Mouse (Mus musculus) forebrain, embryonic 16.5 days (tissue): ENCODE data around the gene G3bp2. TPM values are rescaled to one million over a fixed set of nuclear protein-coding genes. Genes with fewer than 3 reads are reported as not detected.
A peak's percentile ranks its signal among the peaks of the same experiment; 100 is the strongest.
"Not testable (repeated sequence)": the region's sequence is repeated elsewhere in the genome, so short reads cannot be mapped to it uniquely, and the experiment has no call there.

Experiments
- ATAC-seq: fragments of 200-750 bp; cut with Nextera tagmentation; 2 replicates; pipeline ENCODE4 v1.8.0; 2017; ENCODE audit warnings: mild to moderate bottlenecking, moderate library complexity
- H3K27ac ChIP-seq: fragments of 300-500 bp; sonication (generic); 2 replicates; pipeline ENCODE4 v1.5.1; 2014; ENCODE audit warnings: low read length, control low read depth
- H3K27me3 ChIP-seq: fragments of 300-500 bp; sonication (generic); replicated peaks from 2 replicates; pipeline ENCODE4 v1.6.1; 2014; ENCODE audit warnings: low read length; ENCODE audit not compliant: control insufficient read depth, insufficient read depth
- H3K36me3 ChIP-seq: fragments of 300-500 bp; sonication (generic); 2 replicates; pipeline ENCODE4 v1.6.1; 2014; ENCODE audit not compliant: control insufficient read depth, insufficient read depth
- H3K4me1 ChIP-seq: fragments of 300-500 bp; sonication (generic); replicated peaks from 2 replicates; pipeline ENCODE4 v1.6.1; 2014; ENCODE audit warnings: low read length; ENCODE audit not compliant: control insufficient read depth, insufficient read depth
- H3K4me2 ChIP-seq: fragments of 300-500 bp; sonication (generic); 2 replicates; pipeline ENCODE4 v1.6.1; 2014; ENCODE audit warnings: mild to moderate bottlenecking, low read length, control low read depth
- H3K4me3 ChIP-seq: fragments of 300-500 bp; sonication (generic); replicated peaks from 2 replicates; pipeline ENCODE4 v1.5.1; 2014; ENCODE audit warnings: mild to moderate bottlenecking, low read length, control low read depth
- H3K9ac ChIP-seq: fragments of 300-500 bp; sonication (generic); replicated peaks from 2 replicates; pipeline ENCODE4 v1.6.1; 2014; ENCODE audit warnings: low read depth, low read length, control low read depth
- H3K9me3 ChIP-seq: fragments of 300-500 bp; sonication (generic); 2 replicates; pipeline ENCODE4 v1.6.1; 2016; ENCODE audit warnings: low read length; ENCODE audit not compliant: control insufficient read depth
- WGBS: fragments of 180-500 bp; shearing (Covaris S2); extraction: QIAGEN DNeasy Blood & Tissue Kit; methylation state at CpG from one replicate; pipeline ENCODE4 v1.1.7; 2014; 5-methylcytosine and 5-hydroxymethylcytosine counted together
- polyA plus RNA-seq: library from polyadenylated mRNA; unstranded; fragments of >200 nt; fragmentation: Nextera tagmentation; extraction: Ambion mirVana; gene quantifications from 2 replicates; pipeline ENCODE4 v1.2.1, GENCODE M21; 2015

The G3bp2 gene
- polyA plus RNA-seq = 345 and 376 TPM in 2 replicates

DNA sequence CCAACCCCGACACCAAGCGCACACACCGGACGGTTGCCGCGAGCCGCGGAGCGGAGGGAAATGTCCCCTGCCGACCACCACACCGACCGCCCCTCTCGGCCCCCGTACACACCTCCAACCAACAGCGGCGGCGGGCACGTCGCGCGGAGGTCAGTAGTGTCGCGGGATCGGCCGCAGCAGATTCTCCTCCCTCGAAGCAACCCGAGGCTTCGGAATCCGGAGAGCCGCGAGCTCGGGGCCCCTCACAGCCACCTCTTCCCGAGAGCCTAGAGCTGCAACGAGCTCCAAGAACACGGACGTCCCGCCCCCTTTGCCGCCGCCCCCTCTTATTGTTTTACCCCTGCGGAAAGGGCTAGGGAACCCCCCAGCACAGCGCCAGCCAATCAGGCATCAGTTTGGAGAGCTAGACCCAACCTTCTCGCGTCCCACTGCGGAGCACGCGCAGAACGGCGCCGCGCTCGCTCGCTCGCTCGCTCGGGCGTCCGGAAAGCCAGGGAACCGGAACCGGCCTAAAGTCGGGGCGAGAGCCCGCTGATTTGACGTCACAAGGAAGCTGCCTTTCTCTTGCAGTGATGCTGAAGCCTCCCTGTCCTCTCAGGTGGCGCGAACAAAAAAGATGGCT is at the start of gene G3bp2:
G3bp2 (minus strand) TSS at position 303 of the 622 bp plus-strand sequence.
- Histone ChIP-seq H3K4me2 (peak within 1 kb of the TSS; percentile 59), H3K36me3 (no peaks in the 10 kb centered on the region), H3K27ac (peak within 1 kb of the TSS; percentile 99), H3K9me3 (no peaks in the 10 kb centered on the region), H3K27me3 (no peaks in the 10 kb centered on the region), H3K4me3 (peak within 1 kb of the TSS; percentile 95), H3K9ac (peak within 1 kb of the TSS; percentile 95), H3K4me1 (peaks cover 24% of the 10 kb centered on the region)
- 0% methylated on average over 63 of the region's 65 CpGs for WGBS
- peak; percentile 98 for ATAC-seq

DNA sequence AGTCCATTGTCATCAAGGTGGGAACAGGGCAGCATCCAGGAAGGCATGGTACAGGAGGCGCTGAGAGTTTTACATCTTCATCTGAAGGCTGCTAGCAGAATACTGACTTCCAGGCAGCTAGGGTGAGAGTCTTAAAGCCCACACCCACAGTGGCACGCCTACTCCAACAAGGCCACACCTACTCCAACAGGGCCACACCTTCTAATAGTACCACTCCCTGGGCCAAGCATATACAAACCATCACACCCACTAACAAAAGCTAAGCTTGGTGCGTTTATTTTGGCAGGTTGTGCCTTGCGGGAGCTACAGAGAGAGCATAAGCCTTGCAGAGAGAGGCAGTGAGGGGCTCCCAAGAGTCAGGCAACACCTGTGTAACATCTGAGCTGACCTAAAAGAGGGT is 49.5 kb upstream of the G3bp2 start:
- not testable (repeated sequence) for H3K4me3 ChIP-seq, H3K9me3 ChIP-seq, H3K9ac ChIP-seq, H3K36me3 ChIP-seq, H3K4me2 ChIP-seq, H3K27ac ChIP-seq, ATAC-seq, H3K27me3 ChIP-seq
- peaks cover 13% of the 10 kb centered on the region for H3K4me1 ChIP-seq
- 76% methylated on average over 4 of the region's 4 CpGs for WGBS

DNA sequence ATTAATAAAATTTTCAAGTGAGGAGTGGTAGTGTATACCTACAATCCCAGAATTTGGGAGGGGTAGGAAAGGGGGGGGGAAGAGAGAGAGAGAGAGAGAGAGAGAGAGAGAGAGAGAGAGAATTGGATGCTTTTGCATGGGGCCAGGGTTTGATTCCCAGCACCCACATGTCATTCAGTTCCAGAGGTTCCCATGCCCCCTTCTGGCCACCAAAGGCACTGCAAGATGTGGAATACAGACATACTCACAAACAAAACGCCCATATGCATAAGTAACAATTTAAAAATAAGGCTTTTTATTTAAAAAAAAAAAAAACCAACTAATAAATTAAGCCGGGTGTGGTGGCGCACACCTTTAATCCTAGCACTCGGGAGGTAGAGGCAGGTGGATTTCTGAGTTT is 48.6 kb upstream of the G3bp2 start:
- Histone ChIP-seq H3K36me3 (no peaks in the 10 kb centered on the region), H3K27ac (no peak overlapping the region), H3K4me1 (peaks cover 13% of the 10 kb centered on the region), H3K9me3 (no peaks in the 10 kb centered on the region), H3K27me3 (no peaks in the 10 kb centered on the region), H3K4me2 (no peak overlapping the region), H3K9ac (no peak overlapping the region), H3K4me3 (no peak overlapping the region)
- ATAC-seq = no peak
- WGBS = 96% methylated on average over 4 of the region's 4 CpGs

DNA sequence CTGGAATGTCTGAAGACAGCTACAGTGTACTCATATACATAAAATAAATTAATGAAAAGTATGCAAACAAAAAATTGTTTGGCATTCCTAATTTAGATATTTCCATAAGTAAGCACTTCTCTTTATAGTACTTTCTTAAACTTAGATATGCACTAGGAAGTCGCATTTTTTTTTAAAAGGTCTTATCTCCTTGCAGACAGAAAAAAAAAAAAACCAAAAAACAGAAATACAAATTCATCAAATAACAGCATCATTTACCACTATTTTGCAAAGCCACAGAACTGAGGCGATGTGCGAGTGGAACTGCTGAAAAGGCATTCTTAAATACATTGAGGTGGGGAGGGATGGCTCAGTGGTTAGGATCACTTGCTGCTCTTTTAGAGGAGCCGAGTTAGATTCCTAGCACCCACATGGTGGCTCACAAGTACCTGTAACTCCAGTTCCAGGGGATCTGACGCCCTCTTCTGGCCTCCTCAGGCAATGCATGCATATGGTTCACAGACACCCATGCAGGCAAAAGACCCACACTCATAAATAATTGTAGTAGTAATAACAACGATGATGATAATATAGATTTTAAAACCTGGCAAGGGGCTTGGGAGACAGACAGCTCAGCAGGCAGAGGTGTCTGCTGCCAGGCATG is 46.6 kb upstream of the G3bp2 start:
- Histone ChIP-seq H3K27ac (no peak overlapping the region), H3K27me3 (no peaks in the 10 kb centered on the region), H3K4me2 (no peak overlapping the region), H3K4me1 (0 out of 2 replicates have a peak, but pooled peaks cover 2% of the 10 kb centered on the region), H3K9me3 (no peaks in the 10 kb centered on the region), H3K9ac (no peak overlapping the region), H3K36me3 (no peaks in the 10 kb centered on the region), H3K4me3 (no peak overlapping the region)
- WGBS = 88% methylated on average over 6 of the region's 6 CpGs
- ATAC-seq = no peak

DNA sequence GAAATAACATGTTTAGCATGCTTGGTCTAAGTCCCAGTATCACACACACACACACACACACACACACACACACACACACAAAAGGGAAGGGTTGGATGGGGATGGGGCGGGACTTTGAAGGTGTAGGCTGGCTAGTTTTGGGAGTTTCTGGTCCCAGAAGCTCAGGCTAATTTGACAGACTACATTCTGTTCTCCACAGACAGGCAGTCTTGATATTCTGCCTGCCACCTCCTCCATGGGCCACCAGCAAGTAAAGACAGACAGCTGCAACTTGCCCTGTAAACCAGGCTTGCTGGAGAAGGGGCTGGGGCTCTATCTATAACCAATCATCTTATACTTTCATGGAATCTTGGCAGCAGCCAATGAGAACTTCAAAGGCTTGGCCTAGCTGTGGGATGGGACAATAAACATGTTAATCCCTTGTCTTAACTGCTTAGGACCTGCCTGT is 45.8 kb upstream of the G3bp2 start:
- Histone ChIP-seq H3K36me3 (no peaks in the 10 kb centered on the region), H3K4me1 (0 out of 2 replicates have a peak, but pooled peaks cover 2% of the 10 kb centered on the region), H3K27me3 (no peaks in the 10 kb centered on the region), H3K4me3 (no peak overlapping the region), H3K27ac (no peak overlapping the region), H3K4me2 (no peak overlapping the region), H3K9ac (no peak overlapping the region), H3K9me3 (no peaks in the 10 kb centered on the region)
- no peak for ATAC-seq
- WGBS = 77% methylated on average over 1 of the region's 1 CpGs

- Histone ChIP-seq H3K27ac (no peak overlapping the region), H3K4me3 (no peak overlapping the region), H3K4me1 (0 out of 2 replicates have a peak, but pooled peaks cover 2% of the 10 kb centered on the region), H3K9me3 (no peaks in the 10 kb centered on the region), H3K27me3 (no peaks in the 10 kb centered on the region), H3K36me3 (no peaks in the 10 kb centered on the region), H3K4me2 (no peak overlapping the region), H3K9ac (no peak overlapping the region)
- 15% methylated on average over 8 of the region's 8 CpGs for WGBS
- peak; percentile 18; the same call in 1 of the 2 replicates for ATAC-seq
Measured at GRCm38 (mm10) chr5:92128570-92128969, 45.1 kb upstream of the G3bp2 start.

DNA sequence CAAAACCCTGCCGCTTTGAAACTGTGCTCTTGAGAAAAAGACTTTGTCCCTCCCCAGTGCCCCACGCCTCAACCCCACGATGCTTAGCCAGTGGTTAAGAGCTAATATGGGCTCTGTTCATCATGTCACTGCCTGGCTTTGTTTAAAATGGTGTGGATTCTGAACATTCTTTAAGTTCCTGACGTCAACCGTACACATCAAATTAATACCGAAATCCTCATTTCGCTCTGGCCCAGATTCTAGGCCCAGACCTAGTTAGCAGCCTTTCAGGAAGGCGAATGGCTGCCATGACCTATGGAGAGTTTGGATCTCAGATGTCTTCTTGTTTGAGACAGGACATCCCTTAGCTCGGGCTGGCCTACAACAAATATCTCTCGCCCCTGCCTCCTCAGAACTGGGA is 44.2 kb upstream of the G3bp2 start:
- no peaks in the 10 kb centered on the region for H3K27me3 ChIP-seq
- WGBS = 89% methylated on average over 10 of the region's 10 CpGs
- no peaks in the 10 kb centered on the region for H3K36me3 ChIP-seq
- H3K27ac ChIP-seq = no peak overlapping the region
- no peak overlapping the region for H3K4me3 ChIP-seq
- no peak overlapping the region for H3K9ac ChIP-seq
- 0 out of 2 replicates have a peak, but pooled peaks cover 2% of the 10 kb centered on the region for H3K4me1 ChIP-seq
- H3K4me2 ChIP-seq = no peak overlapping the region
- ATAC-seq = no peak
- no peaks in the 10 kb centered on the region for H3K9me3 ChIP-seq

DNA sequence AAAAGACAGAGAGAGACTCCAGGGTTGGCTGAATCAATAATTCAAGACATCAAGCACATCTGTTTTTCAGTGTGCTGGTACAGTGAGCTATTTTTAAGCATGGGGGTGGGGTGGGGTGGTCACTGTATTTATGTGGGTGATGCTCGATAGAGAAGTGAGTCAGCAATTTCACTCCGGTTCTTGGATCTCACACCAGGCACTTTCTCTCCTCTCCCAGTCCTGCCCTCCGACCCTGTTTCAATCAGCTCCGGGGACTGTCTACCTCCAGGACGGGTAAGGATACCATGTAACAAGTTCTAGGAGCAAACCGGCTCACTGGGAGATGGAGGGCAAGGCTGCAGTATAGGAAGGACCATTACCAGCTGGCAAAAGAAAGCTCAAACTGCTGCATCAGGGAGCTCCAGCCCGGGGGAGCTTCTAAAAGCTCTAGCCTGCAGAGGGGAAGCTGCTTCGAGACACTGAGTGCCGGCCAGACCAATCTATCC is 43.7 kb upstream of the G3bp2 start:
- Histone ChIP-seq H3K27ac (no peak overlapping the region), H3K9ac (no peak overlapping the region), H3K36me3 (no peaks in the 10 kb centered on the region), H3K4me1 (0 out of 2 replicates have a peak, but pooled peaks cover 2% of the 10 kb centered on the region), H3K9me3 (no peaks in the 10 kb centered on the region), H3K4me3 (no peak overlapping the region), H3K27me3 (no peaks in the 10 kb centered on the region), H3K4me2 (no peak overlapping the region)
- 80% methylated on average over 9 of the region's 9 CpGs for WGBS
- ATAC-seq = no peak

- Histone ChIP-seq H3K4me2 (no peak overlapping the region), H3K27me3 (no peaks in the 10 kb centered on the region), H3K4me3 (no peak overlapping the region), H3K27ac (no peak overlapping the region), H3K9ac (no peak overlapping the region), H3K36me3 (no peaks in the 10 kb centered on the region), H3K9me3 (no peaks in the 10 kb centered on the region), H3K4me1 (0 out of 2 replicates have a peak, but pooled peaks cover 2% of the 10 kb centered on the region)
- no peak for ATAC-seq
- 79% methylated on average over 3 of the region's 3 CpGs for WGBS
Measured at GRCm38 (mm10) chr5:92125446-92125845, 41.9 kb upstream of the G3bp2 start.
